Mouse (Mus musculus) left cerebral cortex, postnatal 25 days (tissue): ENCODE results near the gene Atp10a. TPM values are rescaled to one million over a fixed set of nuclear protein-coding genes. Genes with fewer than 3 reads are reported as not detected.

ENCODE experiments used
- DNase-seq, 2 experiments: peaks; one replicate each; pipeline ENCODE4 v3.0.0; 2022; ENCODE audit warnings: low spot score in 2 of 2, mixed read lengths in 1 of 2
- intact Hi-C: fragments of 180-260 bp; cut with DNase I; formaldehyde crosslinking; loops from one replicate; pipeline ENCODE4 v1.15.1; 2025
- total RNA-seq, 2 experiments: library from RNA; stranded (reverse); gene quantifications; 2 replicates each; pipeline ENCODE4 v1.2.3; 2021

The Atp10a gene
- total RNA-seq, 2 experiments from 2014 or later = 6.3 to 9.0 TPM

DNA sequence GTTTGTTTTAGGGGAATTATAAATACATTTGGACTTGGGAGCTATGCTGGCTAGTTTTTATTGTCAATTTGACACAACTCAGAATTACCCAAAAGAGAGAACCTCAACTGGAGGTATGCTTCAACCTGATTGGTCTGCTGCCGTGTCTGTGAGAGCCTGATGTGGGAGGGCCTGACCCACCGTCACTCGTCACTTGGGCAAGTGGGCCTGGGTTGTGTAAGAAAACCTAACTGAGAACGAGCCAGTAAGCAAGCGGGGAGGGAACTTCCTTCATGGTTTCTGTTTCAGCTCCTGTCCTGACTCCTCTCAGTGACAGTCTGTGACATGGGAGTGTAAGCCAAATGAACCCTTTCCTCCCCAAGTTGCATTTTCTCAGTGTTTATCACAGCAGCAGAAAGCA is 30.6 kb downstream of the Atp10a start:
- intact Hi-C loops = no loop called here
- DNase-seq = no peak

- intact Hi-C loops = no loop called here
- no peak for DNase-seq
These were observed 31.0 kb downstream of the Atp10a start for GRCm38 (mm10) chr7:58686997-58687396.

GRCm38 (mm10) chr7:58690069-58690923 is 34.3 kb downstream of the Atp10a start:
- intact Hi-C loops = no loop called here
- DNase-seq = peak in 1 of 2 experiments; percentile 14

DNA sequence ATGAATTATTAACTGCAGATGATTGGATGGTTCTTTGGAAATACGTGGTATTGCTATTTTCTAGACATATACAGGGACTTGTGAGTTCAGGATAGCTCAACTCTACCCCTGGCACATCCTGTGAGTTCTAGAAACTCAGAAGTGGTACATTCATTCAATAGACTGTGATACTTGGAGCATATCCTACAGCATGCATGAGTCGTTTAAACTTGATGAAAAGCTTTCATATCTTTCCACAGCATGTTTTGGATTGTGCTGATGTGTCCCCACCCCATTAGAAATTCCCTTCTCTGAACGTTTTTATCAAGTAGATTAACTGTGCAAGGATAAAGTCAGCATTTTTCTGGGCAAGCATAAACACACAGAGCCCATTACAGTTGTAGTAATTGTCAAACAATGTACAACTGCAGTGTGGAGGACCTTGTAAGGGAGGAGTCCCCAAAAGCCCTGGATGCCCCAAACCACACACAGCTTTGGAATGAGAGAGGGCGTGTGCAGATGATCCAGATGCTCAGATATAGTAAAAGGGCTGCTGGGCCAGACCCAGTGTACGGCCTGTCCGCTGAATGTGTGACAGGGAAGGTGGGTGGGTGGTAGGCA is 35.1 kb downstream of the Atp10a start:
- intact Hi-C loops = no loop called here
- no peak for DNase-seq

GRCm38 (mm10) chr7:58692704-58693103 is 36.7 kb downstream of the Atp10a start:
- DNase-seq = no peak

DNA sequence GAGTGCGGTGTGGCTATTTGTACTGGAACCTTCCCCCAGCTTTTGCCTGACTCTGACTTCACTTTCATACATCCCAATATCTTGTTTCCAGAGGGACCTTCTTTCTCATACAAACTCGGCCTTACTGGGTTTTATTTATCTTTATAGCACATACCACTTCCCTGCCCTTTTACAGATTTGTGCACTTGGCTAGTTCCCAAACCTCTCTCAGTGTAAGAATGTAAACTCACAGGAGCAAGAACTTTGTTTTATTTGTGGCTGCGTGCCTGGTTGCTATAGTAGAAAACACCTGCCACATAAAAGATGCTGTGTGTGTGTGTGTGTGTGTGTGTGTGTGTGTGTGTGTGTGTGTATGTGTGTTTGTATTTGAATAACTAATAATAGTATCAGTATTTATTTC is 37.4 kb downstream of the Atp10a start:
- intact Hi-C loops = no loop called here
- DNase-seq = no peak

More at GRCm38 (mm10) chr7:58692704-58693103, 36.7 kb downstream of the Atp10a start:
- intact Hi-C loops = no loop called here

- no peak for DNase-seq
- intact Hi-C loops = no loop called here
These were observed 39.7 kb downstream of the Atp10a start for GRCm38 (mm10) chr7:58695661-58696060.

DNA sequence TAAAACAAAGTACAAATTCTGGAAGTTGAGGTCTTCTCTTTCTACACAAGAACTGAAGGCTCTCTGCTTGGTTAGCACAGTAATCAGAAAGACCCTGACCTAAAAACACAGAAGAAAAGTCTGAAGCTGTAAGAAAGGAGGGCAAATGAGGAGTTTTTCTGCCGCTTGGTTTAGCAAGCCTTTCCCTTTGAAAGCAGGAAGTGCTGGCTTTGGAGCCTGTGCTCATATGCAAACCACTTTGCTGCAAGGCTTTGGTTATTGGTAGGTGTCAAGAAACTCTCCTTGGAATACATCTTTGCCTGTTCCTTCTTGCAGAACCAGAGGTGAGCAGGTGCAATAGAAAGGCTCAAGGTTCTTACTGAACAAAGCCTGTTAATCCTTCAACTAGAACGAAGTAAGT is 41.1 kb downstream of the Atp10a start:
- intact Hi-C loops = no loop called here
- no peak for DNase-seq

- intact Hi-C loops = no loop called here
- DNase-seq = no peak
These were observed 42.9 kb downstream of the Atp10a start for GRCm38 (mm10) chr7:58698738-58699442.

DNA sequence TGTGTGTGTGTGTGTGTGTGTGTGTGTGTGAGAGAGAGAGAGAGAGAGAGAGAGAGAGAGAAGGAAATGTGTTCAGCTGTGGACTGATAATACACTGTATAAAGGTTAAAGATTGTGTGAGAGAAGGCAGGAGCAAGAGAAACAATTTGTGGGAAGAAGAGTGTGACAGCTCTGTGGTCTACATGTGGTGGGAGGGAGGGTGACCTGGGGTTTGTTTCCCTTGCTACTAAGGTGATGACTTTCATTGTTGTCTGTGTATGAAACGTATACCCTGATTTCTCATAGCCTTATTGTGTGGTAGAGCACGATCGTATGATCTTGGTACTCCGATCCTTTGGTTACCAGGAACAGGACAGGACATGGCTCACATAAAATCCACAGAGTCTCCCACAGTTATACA is 45.3 kb downstream of the Atp10a start:
- DNase-seq = no peak

GRCm38 (mm10) chr7:58705158-58705557 is 49.2 kb downstream of the Atp10a start:
- intact Hi-C loops = no loop called here
- DNase-seq = no peak

More for the DNA sequence above, 45.3 kb downstream of the Atp10a start:
- intact Hi-C loops = no loop called here

GRCm38 (mm10) chr7:58709306-58709705 is 53.3 kb downstream of the Atp10a start:
- no peak for DNase-seq
- intact Hi-C loops = no loop called here

- no peak for DNase-seq
- intact Hi-C loops = no loop called here
These were observed 54.3 kb downstream of the Atp10a start for GRCm38 (mm10) chr7:58710312-58710711.

GRCm38 (mm10) chr7:58711811-58712210 is 55.8 kb downstream of the Atp10a start:
- intact Hi-C loops = no loop called here
- no peak for DNase-seq

DNA sequence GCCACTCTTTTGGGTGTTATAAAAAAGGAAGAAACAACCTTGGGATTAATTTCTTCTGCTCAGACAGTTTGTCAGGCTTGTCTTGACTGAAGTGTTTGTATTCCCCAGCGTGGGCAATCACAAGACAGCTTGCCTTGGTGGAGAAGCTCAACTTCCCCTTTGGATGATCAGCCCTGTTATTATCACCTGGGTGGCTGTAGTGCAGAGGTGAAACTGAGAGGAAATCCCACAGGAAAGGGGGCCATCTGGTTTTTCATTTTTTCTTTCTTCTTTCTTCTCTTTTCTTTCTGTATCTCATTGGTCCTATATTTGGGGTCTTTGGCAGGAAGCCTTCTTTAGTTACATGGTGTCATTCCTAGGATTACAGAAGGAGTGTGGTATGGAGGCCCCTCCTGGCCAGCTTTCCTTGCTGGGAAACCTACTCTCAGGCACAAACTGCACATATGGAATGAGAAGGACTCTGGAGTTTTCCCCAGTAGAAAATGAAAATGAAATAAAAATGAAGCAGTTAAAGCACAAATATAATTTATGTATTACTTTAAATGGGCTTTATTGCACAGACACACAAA is 59.7 kb downstream of the Atp10a start:
- intact Hi-C loops = no loop called here
- DNase-seq = peak in 1 of 2 experiments; percentile 55

DNA sequence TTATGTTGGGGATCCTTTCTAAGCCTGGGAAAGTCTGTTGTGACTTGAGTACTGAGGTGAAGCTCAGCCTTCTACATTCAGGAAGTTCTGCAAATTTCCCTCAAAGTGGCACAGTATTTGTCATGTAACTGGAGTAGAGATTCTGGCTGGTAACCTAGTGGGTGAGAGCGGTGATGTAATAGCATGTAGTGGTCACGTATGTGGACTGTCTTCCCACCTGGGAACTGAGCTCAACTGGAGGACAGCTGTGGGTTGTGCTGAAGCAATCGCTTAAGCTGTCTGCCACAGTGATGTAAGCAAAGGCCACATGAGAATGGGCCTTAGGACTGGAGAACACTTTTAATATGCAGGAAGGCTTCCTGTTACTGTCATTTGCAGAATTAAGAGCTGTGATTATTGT is 60.7 kb downstream of the Atp10a start:
- no peak for DNase-seq
- intact Hi-C loops = no loop called here

- intact Hi-C loops = no loop called here
- peak in 1 of 2 experiments; percentile 22 for DNase-seq
These were observed 62.6 kb downstream of the Atp10a start for GRCm38 (mm10) chr7:58718556-58718955.

DNA sequence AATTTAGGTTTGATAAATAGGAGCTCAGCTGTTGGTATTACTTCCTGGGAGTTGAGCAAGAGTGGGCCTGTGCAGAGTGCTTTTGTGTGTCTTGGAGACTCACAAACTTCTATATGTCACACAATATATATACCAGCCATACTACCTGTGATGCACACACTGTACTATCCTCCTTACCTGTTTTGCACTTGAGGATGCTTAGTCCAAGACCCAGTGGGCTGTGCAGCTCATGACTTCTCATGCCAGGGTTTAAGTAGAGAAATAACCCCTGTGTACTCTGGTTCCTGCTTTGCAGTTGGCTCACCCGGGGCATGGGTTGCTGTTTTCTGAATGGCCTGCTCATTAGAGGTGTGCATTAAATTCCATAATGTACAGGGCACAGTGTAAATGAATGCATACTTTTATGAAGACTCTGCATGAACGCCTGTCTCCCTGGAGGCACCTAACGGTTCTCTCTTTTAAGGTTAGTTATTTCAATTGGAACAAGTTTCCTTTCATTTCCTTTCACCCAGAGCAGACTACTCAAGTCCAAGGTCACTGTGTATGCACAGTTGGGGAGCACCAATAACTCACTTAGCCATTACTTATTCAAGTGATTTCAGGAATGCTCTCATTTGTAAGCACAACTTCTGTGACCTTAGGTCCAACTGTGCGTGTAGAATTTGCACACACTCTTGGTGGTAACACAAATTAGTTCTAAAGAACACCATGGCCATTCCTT is 63.4 kb downstream of the Atp10a start:
- intact Hi-C loops = no loop called here
- no peak for DNase-seq

DNA sequence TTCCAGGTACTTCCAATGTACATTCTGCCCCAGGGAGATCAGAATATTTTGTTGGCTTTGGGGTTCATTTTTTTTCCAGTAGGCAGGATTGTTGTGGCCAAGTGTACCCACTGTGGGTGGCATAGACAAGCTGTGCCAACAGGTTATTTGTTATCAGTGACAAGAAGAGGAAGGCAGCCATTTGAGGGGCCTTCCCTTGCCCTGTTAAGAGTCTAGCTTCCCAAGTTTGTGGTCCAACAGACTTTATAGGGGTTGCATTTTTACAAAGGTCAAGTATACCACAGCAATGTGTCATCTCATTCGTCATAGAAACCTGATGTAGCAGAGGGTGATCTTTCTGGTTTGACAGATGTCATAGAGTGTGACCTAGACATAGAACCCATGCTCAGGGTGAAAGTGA is 66.3 kb downstream of the Atp10a start:
- DNase-seq = no peak
- intact Hi-C loops = no loop called here

GRCm38 (mm10) chr7:58730201-58730600 is 74.2 kb downstream of the Atp10a start:
- intact Hi-C loops = loop anchor here (5.0 kb wide), 1 partner anchor 112 kb away; no protein-coding TSS in a partner anchor
- DNase-seq = peak; percentile 72 to 93
